Mouse (Mus musculus) adrenal gland, postnatal 14 days (tissue): ENCODE results near the gene Zfp865. TPM values are rescaled to one million over a fixed set of nuclear protein-coding genes. Genes with fewer than 3 reads are reported as not detected.
"Not testable (repeated sequence)": the region's sequence is repeated elsewhere in the genome, so short reads cannot be mapped to it uniquely, and the experiment has no call there.

Source experiments
- DNase-seq: peaks from one replicate; pipeline ENCODE4 v3.0.0; 2021; ENCODE audit warnings: mixed read lengths
- total RNA-seq: library from RNA; stranded (reverse); gene quantifications from 2 replicates; pipeline ENCODE4 v1.2.3, GENCODE M21; 2021

Zfp865 gene
- total RNA-seq, 1 experiment from 2014 or later, result 25.3 TPM

DNA sequence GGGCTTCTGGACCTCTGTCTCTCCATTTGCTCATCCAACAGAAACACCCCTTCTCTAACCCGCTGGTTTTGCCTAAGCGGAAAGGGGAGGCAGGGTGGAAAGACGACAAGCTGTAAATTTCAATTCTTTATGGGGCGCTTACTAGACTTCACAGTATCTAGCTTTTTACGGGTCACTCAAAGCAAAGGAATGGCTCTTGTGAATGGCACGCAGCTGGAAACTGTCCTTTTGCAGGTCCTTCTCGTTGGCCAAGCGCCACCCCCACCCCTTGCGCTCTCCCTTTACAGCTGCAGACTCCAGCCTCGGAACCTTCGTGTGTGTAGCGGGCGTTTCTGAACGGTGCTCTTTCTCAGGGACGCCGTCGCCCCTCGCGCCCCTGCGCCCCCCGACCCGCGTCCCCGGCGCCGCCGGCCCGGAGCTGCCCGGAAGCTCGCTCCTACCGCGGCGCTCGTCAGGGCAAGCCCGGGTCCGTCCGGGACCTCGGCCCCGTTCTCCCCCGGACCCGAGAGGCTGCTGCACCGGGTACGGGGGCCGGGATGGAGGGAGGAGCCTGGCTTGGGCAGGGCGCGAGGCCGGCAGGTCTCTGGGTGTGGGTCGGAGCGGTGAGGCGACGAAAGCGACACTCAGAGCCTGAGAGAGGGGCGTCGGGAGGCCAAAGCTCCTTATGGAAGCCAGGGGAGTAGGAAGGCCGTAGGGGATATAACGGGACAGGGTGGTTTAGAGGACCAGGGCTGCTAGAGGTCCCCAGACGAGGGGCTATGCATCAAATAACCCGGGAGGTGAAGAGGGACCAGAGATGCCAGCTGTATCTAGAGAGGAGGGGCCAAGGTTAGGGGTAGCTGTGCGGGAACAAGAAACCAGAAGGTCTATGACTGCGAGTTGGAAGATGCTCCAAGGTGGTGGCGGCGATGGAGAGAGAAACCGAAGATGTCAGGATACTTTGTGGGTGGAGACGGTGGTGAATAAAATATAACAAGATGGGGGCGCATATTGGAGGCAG, 31.3 kb downstream of the Zfp865 start, which contains the start of gene Zfp580:
Gene Zfp580, plus strand, starts transcription at position 346 of the 1,000 bp plus-strand sequence.
- DNase-seq, result peak; percentile 88

DNA sequence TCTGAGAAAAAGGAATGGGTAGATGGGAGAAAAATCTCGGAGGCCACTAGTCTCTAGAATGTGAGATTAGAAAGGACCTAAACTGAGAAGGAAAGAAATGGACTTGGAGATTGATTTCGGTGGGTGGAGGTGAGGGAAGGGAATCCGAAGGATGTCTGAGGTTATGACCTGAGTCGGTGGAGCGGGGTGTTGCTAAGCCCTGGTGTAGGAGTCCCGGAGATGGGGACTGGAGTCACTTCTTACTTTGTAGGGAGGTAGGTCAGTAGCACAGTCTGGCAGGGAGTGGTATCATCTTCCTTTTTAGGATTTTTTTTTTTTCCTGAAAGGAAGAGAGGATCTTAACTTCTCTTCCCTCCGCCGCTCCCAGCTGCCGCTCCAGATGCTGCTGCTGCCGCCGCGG, 32.3 kb downstream of the Zfp865 start:
- no peak for DNase-seq

DNA sequence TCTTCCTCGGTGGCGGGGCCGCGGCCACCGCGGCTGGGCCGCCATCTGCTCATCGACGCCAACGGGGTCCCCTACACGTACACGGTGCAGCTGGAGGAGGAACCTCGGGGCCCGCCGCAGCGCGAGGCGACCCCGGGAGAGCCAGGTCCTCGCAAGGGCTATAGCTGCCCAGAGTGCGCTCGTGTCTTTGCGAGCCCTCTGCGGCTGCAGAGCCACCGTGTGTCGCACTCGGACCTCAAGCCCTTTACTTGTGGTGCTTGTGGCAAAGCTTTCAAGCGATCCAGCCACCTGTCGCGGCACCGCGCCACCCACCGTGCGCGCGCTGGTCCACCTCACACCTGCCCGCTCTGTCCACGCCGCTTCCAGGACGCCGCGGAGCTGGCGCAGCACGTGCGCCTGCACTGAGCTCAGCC, 32.8 kb downstream of the Zfp865 start:
- DNase-seq, result no peak

DNA sequence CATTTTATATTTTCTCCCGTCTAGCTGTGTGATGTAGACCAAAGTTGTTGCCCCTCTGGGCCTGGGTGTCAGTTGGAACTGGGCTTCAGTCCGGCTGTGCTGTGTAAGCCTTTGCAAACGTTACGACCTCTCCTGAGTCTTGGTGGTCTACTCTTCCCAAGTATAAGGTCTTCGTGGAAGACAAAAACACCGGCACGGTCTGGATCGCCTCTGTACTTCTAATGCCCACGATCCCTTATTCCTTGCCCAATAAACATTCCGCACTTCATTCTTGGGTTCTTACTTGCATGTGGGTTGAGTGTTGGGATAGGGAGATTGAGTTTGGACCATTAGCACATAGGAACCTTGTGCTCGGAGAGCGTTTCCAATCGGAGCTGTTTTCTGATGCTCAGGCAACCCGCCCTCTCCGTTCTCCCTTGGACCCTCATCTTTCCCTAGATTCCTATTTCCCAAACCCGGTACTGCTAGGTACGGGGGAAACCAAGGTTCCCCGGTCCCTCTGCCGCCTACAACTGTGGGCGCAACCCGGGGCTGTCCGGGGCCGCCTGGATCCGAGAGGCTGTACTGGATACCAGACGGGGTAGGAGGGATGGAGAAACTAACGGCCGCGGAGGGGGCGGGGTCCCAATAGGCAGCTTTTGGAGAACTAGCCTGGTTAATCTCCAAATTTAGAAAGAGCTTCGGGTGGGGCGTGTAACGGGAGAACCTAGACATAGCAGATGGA, 33.4 kb downstream of the Zfp865 start:
- DNase-seq, result no peak

DNA sequence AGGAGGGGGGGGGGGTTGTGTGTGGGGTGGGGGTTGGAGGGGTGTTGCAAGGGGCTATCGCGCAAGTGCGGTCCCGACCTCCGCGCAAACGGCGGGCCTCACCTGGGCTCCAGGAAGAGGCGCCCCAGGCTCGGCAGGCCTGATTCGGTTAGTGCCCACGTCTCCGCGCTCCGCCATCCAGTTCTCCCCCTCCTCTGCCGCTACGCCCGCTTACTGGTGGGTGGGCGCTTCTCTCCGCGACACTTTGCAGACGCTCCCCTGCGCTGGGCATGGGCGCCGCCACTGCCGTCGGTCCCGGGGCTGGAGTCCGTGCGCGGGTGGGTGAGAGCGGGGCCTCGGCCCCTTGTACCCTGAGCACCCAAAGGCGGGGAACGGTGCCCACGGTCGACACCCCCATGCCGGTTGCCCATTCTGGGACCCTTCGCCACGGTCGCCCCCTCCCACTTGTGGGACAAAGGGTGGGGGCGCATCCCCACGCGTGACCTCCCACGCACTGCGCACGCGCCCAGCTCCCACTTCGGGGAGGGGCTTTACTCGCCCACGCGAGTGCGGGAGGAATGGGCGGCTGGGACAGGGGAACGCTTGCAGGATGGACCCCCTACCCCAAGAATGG, 36.6 kb downstream of the Zfp865 start:
- DNase-seq, result no peak

DNA sequence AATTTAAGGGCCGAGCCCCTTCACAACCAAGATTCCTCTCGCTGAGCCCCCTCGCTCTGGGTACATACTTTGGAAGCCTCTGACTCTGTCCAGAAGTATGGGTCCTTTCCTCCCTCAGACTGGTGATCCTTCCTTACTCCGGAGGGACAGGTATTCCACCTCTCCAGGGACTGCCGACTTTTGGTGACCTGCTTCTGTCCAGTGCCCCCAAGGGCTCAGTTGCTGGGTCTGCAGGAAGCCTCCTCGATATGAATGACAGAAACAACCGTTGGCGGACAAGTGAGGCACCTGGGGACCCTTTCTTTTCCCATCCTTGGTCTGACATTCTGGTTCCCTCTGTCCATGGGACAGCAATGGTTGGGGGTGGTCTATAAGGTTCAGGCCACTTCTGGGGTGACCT, 37.2 kb downstream of the Zfp865 start:
- no peak for DNase-seq

DNA sequence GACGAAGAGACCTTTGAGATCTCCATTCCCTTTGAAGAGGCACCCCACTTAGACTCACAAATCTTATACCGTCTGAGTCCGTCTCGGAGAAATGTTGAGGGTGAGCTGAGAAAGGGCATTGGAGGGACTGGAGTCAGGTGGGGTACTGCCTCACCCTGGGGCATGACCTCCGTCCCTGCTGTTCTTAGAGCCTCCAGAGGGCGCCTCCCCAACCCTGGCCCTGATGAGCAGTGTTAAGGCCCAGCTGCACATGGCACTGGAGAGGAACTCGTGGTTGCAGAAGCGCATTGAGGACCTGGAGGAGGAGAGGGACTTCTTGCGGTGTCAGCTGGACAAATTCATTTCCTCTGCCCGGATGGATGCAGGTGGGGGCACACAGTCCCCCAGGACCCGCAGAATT, 37.6 kb downstream of the Zfp865 start:
- peak; percentile 35 for DNase-seq

DNA sequence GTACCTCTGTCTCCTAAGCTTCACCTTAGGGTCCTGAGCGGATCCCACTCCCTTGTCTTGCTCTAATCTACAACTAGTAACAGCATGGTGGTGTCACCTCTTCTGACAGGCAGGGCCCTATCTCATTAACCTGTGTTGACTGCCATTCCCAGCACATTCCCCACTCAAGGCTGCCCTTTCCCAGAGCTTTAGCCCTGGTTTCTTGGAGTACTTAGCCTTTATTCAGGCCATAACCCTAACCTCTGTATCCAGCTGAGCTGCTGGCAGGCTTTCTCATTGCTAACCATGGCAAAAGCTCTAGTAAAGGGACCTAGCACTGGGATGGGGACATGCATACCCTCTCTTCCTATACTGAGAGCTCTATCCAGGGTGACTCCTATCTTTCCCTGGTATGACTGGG, 38.5 kb downstream of the Zfp865 start:
- DNase-seq, result no peak

DNA sequence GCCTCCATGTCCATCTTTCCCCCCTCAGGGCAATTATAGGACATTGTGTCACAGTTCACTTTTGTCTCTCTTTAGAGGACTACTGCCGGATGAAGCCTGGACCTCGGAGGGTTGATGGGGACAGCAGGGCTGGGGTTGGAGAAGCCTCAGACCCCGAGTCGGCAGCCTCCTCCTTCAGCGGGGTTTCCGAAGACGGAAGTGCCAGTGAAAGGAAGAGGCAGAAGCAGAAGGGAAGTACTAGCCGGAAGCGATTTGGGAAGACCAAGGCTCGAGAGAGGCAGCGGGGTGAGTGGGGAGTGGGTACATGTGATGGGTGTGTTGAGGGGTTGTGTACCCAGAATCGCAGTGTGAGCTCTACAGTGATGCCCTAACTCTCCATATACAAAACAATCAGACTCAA, 39.2 kb downstream of the Zfp865 start:
- DNase-seq, result no peak

DNA sequence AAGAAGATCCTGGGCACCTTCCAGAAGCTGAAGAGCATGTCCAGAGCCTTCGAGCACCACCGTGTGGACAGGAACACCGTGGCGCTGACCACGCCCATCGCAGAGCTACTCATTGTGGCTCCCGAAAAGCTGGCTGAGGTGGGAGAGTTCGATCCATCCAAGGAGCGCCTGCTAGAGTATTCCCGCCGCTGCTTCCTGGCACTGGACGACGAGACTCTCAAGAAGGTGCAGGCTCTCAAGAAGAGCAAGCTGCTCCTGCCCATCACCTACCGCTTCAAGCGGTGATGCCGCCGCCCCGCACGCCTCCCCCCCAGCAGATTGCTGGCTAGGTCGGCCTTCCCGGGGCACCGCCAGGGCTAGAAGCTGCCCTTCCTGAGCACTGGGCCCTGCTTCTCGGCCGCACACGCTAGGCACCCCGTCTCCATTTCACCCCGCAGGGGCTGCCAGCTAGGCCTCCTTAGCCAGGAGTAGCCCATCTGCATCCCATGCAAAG, 40.1 kb downstream of the Zfp865 start:
- DNase-seq, result peak; percentile 89

DNA sequence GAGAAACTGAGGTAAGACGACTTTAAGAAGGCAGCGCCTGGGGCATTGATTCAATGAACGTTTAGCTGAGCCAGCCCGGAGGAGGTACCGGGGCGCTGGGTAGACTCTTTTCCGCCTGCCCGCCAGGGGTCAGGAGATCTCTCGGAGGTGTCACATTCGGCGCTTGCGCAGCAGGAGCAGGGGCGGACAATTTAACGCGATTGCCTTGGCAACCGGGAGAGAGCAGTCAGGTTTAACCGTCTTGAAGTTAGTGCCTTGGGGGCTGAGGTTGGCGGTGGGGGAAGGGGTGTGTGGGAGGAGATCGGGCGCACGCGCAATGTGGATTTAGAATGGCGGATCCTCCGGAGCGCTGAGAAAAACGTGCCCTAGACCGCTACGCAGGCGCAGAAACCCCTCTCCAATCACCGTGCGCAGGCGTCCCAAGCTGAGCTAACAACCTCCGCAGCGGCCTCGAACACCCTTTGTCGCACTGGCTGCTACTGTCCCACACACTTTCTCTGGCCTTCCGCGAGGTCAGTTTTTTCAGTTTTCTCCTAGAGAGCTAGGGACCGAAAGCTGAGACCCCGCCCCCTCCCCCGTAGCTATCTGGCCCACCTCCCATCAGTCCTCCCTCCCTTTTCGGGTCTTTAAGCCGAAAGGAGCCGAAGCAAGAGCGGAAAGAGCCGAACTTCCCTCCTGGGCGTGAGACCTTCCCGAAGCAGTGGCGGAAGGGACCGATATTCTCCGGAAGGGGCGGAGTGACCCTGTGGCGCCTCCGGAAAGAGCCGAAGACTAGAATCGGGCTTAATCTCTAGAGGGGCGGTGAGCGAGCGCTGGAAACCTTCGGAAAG, 41.0 kb downstream of the Zfp865 start:
- peak; percentile 98 for DNase-seq

DNA sequence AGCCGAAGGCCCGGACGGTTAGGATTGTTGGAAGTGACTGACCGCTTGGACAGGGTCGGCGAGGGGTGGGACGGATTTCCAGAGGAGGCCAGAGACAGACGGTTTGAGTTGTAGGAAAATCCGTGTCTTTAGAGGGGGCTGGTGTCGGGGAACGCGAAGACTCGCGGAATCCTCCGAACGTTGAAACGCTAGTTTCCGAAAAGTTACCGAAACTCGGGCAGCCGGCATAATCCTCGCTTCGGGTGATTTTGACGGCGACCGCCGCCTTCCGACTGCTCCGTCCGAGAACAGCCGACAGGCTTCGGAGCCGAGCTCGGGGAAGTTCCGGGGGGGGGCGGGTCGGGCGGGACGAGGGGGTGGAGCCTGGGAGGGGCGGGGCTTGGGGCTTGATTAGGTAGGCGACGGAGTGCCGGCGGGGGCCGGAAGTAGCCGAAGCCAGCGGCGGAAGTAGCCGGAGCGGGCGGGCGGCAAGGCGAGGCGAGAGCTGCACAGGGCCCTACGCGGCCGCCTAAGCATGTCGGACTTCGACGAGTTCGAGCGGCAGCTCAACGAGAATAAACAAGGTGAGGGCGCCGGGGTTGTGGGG, 41.7 kb downstream of the Zfp865 start, which contains the start of gene U2af2:
Gene U2af2, plus strand, starts transcription at position 370 of the 586 bp plus-strand sequence.
- peak; percentile 98 for DNase-seq

DNA sequence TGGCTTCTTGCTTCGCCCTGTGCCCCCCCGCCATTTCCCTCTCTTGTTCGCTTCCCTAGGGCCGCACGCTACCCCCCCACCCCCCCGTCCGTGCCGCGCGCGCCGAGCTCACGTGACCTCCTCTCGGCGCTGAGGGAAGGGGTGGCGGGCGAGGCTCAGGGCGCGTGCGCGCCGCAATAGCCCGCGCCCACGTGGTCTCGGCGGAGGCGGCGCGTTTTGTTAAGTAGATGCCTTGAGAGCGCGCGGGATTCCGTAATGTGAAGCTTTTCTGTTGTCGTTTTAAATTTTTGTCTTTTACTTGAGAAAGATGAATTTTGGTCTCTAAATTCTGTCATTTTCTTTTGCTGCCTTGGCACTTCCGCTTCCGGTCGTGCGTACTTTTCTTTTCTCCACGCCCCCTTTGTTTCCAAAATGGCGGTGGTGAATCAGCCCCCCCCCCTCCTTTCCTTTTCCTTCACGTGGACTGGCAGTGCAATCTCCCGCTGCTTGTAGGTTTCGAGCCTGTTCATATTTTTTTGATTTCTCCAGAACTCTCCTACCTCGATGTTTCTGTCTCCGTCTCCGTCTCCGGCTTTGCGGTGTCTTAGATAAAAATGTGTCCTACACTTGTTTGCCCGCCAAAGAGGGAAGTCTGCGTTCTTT, 42.3 kb downstream of the Zfp865 start:
- peak; percentile 85 for DNase-seq

DNA sequence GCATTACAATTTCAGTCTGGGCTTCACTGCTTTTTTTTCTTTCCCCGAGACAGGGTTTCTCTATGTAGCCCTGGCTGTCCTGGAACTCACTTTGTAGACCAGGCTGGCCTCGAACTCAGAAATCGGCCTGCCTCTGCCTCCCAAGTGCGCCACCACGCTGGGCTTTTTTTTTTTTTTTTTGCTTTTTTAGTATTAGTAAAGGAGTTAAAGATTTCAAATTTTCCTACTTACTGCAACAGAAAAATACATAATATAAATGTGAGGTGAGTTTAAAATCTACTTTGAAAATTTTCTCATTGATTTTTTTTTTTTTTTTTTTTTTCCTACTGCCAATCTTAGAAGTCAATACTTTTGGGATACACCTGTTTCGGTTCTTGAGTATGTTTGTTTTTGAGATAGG, 44.7 kb downstream of the Zfp865 start:
- DNase-seq, result no peak

DNA sequence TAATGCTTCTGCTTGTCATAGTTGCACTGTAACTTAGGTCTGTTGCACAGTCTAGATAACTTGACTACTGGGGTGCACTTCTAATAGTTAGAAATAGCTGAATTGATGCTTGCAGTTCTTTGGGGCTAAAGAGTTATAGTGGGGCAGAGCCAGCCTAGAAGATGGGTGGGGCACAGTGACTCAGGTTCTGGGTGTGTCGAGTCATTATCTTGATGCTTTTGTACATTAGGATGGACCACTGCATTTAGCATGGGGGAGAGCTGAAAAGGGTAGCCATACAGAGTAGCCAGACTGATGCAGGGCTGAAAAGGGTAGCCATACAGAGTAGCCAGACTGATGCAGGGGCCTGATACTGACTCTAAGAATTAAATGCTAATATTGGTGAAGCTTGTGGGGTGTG, 53.4 kb downstream of the Zfp865 start:
- DNase-seq, result no peak

DNA sequence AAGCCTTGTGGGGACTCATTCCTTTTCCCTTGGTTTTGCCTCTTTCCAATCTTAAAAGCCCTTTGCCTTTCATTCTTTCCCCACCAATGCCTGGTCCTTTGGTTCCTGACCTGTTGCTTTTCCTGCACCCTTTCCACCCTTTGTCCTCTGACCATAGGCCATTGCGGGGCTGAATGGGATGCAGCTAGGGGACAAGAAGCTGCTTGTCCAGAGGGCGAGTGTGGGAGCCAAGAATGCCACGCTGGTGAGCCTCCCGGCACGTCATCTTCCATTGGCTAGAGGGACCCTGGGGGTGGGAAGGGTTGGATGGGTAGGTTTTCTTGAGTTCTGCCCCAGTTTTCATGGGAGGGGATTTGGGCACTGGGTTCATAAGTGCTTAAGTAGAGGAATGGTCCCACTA, 54.8 kb downstream of the Zfp865 start:
- DNase-seq, result no peak

DNA sequence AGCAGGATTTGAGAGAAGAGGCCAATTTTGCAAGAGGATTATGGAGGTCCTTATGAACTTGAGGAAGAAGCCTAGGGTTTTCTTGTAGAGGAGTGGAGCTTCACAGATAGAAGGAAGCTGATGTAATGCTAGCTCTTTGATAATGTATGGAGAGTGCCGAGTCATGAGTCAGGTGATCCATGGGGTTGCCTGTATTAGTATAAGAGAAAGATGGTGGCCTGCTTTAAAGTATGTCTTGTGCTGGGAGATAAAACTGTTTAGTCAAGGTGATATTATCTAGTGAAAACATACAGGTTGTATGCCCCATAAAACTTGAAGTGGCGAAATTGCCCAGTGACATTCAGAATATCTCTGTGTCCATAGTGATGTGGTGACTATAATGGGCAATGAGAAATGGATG, 56.8 kb downstream of the Zfp865 start:
- no peak for DNase-seq

DNA sequence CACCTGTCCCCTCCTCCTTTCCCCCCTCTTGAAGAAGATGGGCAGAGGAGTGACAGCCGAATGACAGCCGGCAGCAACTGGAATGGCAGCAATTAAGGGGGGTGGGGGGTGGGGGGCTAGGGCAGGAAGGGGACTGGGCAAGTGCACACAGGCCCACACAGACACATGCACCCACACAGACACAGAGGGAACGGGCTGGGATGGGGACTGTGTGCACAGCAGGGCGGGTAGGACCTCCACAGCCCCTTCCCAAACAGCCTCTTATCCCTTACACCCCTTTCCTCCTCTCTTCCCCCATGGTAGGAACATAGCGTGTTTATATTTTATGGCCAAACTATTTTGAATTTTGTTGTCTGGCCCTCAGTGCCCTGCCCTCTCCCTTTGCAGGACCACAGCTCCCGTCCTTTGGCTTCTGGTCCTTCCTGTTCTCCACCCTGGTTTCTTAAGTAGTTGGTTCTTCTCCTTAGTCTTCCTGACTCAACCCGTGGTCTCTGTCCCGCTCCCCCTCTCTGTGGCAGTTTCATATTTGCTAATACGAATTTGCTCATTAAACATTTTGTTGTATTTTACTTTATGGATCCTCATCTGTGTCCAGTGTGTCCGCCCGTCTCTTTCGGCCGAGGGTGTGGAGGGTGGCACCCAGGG, 59.3 kb downstream of the Zfp865 start:
- DNase-seq, result not testable (repeated sequence)

DNA sequence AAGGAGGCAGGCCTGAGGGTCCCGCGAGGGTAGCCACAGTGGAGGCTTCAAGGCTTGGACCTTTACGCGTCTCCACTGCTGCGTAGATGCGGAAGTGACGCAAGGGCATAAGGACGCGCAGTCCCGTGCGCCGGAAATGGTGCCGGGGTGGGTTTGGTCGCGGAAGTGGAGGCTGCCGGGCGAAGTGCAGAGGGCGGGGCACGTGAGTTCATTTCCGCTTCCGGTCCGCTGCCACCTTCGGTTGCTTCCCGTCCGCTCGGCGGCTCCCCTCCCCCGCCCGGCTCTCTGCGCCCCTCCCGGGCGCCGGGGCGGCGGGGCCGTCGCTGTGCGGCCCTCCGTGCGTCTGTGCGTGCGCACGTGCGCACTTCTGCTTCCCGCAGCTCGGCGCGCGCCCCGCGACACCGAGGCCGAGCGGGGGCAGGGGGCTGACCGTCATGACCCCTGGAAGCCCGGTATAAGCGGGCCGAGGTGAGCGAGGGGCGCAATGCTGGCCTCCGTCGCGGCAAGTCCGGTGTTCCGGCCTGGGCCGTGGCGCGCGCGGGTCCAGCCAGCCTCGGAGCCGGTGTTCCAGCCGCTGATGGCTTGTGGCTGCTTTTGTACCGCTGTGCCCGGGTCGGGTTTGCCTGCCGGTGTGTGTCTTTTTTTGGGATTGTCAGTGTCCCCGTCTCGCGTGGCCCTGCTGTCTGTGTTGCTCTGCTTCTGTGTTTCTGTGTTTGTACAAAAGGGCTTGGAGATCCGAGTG, 60.0 kb downstream of the Zfp865 start, which contains the start of gene Epn1:
Gene Epn1, plus strand, starts transcription at position 226 of the 742 bp plus-strand sequence.
- peak; percentile 98 for DNase-seq
